Mouse (Mus musculus) thymus, postnatal 0 days (tissue): Measurements from ENCODE around the gene Krt18. TPM values are rescaled to one million over a fixed set of nuclear protein-coding genes. Genes with fewer than 3 reads are reported as not detected.
"Not testable (repeated sequence)": the region's sequence is repeated elsewhere in the genome, so short reads cannot be mapped to it uniquely, and the experiment has no call there.

Experiments used
- DNase-seq: peaks from one replicate; pipeline ENCODE4 v3.0.0-alpha.2; 2015; ENCODE audit warnings: low spot score
- polyA plus RNA-seq: library from polyadenylated mRNA; unstranded; fragments of >200 nt; fragmentation: Nextera tagmentation; extraction: Ambion mirVana; gene quantifications from 2 replicates; pipeline ENCODE4 v1.2.1, GENCODE M21; 2015

Gene Krt18
- polyA plus RNA-seq, 1 experiment from 2014 or later: 1,281 TPM

DNA sequence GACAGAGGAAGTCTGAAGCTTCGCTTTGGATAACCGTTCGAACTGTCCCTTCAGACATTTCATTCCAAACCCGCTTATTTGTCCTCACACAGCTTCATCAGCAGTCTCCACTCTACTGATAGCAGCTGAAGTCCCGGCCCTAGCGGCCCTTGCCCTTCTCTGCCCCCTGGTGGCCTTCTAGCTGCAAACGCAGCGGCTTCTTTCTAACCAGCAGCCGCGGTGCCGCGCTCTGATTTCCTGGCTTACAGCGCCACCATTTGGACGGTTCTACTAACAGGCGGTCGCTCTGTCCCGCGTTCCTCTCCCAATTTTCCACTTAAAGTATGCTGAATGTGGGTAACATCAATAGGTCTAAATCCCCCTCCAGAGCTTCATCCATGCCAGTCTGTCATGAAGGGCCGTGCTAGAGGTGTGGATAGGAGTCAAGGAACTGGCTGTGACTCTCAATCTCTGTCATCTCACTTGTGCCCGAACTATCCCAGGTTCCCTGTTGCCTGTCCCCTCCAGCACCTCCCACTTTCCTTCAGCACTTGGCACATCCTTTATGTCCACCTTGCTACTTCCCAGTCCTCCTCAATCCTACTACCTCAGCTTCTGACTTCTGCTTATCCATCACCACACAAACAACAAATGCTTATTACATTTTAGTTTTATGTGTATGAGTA, 37.8 kb downstream of the Krt18 start:
- peak; percentile 91 for DNase-seq

DNA sequence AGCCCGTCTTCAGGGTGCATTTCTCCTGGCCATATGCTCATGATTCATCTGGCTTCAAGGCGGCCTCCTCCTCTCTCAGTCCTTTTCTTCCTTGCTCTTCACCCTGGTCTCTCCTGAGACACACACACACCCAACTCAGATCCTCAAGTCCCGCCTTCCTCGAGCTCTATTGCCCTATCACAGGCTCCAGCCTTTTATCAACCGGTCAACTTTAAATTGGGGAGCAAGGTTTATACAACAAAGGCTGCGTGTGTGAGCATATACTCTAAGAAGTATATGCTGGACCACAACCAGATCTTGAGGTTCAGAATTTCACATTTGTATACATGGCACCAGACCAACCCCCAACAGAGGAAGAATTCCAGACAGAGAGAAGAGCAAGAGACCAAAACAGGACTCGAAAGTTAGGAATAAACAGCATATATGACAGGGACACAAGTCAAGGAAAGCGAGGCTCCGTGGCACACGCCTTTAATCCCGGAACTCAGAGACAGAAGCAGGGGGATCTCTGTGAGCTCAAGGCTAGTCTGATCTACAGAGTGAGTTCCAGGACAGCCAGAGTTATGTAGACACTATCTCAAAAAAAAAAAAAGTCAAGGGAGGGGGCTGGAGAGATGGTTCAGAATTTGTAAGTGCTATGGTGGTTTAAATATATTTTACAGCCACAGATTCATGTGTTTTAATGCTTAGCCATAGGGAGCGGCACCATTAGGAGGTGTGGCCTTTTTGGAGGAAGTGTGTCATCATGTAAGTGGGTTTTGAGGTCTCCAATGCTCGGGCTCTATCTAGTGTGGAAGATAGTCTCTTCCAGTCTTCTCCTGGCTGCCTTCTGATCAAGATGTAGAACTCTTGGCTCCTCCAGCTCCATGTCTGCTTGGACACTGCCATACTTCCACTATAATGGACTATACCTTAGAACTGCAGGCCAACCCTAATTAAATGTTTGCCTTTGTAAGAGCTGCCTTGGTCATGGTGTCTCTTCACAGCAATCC, 42.8 kb downstream of the Krt18 start:
- DNase-seq: no peak

DNA sequence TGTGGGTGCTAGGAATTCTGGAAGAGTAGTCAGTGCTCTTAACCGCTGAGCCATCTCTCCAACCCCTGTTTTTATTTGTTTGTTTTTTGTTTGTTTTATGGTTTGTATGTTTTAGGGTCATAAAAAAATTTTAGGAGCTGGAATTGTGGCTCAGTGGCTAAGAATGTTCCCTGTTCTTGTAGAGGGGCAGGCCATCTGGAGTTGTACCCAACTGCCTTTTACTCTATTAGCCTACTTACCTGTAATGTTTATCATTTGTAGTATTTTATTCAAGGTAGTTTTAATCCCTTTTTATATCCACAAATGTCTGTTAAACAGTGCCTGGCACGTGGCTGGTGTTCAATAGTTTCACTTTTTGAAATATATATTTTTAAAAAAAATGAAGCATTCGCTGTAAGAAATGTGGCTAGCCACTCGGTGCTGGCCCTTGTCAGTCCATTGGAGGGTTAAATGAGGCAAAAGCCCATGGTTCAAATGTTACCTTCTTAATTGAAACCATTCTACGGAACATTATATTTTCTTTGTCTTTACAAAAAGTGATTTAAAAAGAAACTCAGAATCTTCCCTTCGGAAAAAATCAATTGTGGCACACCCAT, 45.1 kb downstream of the Krt18 start:
- DNase-seq: no peak

DNA sequence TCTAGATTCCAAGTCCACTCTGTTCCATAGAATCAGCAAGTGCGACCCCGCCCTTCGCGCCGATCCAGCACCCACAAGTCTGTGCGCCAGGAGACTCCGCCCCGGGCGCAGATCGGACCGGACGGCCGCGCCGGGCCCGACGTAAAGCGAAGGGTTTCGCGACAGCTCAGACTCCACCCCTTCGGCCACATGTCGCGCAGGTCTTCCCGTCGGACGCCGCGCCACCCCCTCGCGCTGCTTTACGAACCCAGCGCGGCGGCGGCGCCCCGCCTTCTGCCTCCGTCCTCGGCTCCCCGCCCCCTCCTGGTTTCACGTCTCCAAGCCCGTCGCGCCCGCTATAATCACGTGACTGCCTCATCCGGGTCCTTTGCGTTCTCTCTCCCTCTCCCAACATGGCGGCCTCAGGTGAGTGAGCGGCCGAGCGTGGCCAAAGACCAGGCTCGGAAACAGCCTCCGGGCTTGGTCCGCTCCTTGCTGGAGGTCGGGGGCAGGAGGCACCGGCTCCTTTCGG, 45.6 kb downstream of the Krt18 start, which contains the start of gene Eif4b:
Gene Eif4b (plus strand): TSS at position 215 of the 511 bp plus-strand sequence.
- DNase-seq: peak; percentile 99

DNA sequence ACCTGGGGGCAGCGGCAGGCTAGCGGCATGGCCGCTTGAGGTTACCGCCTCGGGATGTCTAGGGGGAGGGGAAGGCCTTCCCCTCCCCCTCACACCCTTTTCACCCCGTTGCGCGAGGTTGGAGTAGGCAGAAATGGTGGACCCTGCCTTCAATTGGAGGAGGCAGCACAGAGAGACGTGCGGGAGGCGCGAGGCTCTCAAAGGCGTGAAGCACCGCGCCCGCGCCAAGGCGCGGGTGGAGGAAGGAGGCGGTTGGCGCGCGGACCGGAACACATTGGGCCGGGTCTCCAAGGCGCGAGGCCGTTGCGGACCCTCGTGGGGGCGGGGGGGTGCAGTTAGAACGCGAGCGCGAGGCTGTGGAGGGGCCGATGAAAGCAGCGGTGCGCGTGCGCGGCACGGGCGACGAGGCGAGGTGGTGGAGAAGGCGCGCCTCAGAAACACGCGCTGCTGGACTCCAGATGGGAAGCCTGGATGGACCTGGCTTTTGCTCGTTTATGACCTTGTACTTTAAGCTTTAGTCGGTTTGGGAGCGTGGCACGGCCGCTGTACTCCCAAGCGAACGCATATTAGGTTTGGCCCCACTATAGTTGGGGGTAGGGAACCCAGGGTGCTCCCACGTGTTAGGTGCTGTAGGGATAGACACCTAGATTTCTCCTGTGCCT, 46.2 kb downstream of the Krt18 start:
- DNase-seq: peak; percentile 60

DNA sequence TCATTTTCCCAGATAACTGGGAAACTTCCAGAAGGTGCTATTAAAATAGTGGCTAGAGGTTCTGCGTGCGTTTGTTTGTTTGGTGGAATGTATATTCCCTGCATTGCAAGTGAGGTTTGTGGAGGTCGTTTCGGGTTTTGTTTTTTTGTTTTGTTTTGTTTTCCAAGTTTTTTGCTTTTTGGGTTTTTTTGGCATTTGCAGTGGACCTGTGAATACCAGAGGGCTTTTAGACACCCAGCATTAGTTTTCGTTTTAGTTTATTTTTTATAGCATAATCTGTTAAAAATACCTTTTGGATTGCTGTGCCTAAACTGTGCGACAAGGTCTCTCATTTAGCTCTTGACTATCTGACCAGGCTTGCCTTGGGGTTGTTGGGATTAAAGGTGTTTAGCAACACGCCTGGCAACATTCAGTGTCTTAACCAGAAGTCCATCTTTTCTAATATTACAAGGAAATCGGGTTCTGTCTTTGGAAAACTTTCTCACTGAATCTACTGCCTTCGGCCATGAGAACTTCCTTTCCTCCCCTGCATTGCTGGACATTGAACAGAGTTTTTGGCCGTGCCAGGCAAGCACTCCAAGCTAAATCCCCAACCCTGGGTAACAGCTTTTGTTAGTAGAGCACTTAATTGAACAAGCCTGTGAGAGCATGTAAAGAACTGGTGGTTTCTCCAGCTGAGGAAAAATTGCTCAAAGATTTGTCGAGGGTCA, 47.1 kb downstream of the Krt18 start:
- no peak for DNase-seq

DNA sequence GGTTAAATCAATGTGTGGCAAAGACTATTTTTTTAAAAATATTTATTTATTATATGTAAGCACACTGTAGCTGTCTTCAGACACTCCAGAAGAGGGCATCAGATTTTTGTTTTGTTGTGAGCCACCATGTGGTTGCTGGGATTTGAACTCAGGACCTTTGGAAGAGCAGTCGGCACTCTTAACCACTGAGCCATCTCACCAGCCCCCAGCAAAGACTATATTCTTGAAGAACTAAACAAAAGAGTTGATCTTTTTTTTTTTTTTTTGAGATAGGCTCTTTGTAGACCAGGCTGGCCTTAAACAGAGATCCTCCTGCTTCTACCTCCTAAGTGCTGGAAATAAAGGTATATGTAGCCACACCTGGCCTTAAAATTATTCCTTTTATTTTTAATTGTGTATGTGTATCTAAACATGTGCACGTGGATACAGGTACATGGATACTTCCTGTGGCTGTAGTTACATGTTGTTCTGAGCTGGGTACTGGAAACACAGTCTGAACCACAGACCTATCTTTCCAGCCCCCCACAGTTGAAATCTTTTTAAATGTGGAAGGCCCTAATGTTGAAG, 49.2 kb downstream of the Krt18 start:
- no peak for DNase-seq

DNA sequence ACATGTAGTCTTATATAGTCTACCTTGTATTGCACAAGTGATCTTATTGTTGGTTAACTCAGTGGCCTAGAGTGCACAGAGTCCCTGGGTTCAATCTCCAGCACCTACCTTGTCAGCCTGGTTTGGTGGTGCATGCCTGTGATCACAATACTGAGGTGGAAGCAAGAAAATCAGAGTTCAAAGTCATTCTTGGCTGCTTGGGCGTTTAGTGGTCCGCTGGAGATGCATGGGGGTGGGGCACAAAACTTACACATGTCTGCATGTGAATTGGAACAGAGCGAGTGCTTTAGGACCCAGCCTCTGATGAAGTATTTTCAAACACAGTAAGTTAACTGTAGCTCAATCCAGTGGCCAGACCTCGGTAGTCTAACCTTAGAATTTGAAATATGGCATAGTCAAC, 51.2 kb downstream of the Krt18 start:
- no peak for DNase-seq

DNA sequence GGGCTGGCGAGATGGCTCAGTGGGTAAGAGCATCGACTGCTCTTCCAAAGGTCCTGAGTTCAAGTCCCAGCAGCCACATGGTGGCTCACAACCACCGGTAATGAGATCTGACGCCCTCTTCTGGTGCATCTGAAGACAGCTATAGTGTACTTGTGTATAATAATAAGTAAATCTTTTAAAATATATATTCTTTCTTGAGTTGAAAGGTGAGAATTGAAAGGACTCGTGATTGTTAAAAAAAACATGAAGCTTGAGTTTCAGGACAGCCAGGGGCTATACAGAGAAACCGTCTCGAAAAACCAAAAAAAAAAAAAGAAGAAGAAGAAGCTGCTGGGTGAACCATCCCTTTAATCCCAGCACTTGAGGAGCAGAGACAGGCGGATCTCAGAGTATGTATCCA, 51.9 kb downstream of the Krt18 start:
- DNase-seq: not testable (repeated sequence)

DNA sequence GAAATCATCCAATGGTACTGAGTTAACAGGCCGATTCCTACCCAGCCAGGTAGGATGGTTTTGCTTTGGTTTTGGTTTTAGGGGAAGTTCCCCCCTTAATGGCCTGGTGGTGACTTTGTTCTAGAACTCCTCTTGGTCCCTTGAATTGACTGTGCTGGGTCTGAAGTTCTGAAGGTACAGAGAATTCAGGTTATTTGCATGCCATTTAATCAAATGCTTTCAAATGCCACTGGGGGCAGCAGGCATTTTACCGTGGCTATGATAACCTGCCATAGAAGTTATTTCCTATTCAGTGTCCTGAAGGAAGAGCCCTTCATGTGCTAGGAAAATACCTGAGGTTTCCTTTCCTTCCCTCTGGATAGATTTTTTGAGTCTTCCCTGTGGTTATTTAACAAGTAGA, 52.4 kb downstream of the Krt18 start:
- no peak for DNase-seq

Other genes starting within 250 kb of the Krt18 start
- 0.50 and 0.61 TPM in 2 replicates for gene Krt72, start 241.7 kb upstream of the Krt18 start, polyA plus RNA-seq
- 0.42 and 0.60 TPM in 2 replicates for gene Krt73, start 225.8 kb upstream of the Krt18 start, polyA plus RNA-seq
- gene Krt2, start 210.0 kb upstream of the Krt18 start, polyA plus RNA-seq: 0.12 and 0.21 TPM in 2 replicates
- 0.45 and 0.65 TPM in 2 replicates for gene Krt1, start 177.4 kb upstream of the Krt18 start, polyA plus RNA-seq
- gene Krt77, start 158.5 kb upstream of the Krt18 start, polyA plus RNA-seq: 0.63 and 0.78 TPM in 2 replicates
- 0.51 and 0.74 TPM in 2 replicates for gene Krt76, start 135.3 kb upstream of the Krt18 start, polyA plus RNA-seq
- gene Krt4, start 103.4 kb upstream of the Krt18 start, polyA plus RNA-seq: 1.2 and 43.4 TPM in 2 replicates
- 0.71 and 0.74 TPM in 2 replicates for gene Krt79, start 87.9 kb upstream of the Krt18 start, polyA plus RNA-seq
- gene Krt78, start 73.9 kb upstream of the Krt18 start, polyA plus RNA-seq: 0.43 and 0.50 TPM in 2 replicates
- gene Krt8, start 23.7 kb upstream of the Krt18 start, polyA plus RNA-seq: 1,106 and 1,123 TPM in 2 replicates
- gene Eif4b, start 45.6 kb downstream of the Krt18 start, polyA plus RNA-seq: 93.3 and 103 TPM in 2 replicates
- gene Tns2, start 72.2 kb downstream of the Krt18 start, polyA plus RNA-seq: 4.4 and 5.2 TPM in 2 replicates
- 19.1 and 19.9 TPM in 2 replicates for gene Spryd3, start 108.1 kb downstream of the Krt18 start, polyA plus RNA-seq
- 6.8 and 7.5 TPM in 2 replicates for gene Igfbp6, start 116.2 kb downstream of the Krt18 start, polyA plus RNA-seq
- 1.0 and 1.1 TPM in 2 replicates for gene Soat2, start 122.3 kb downstream of the Krt18 start, polyA plus RNA-seq
- gene Zfp740, start 175.1 kb downstream of the Krt18 start, polyA plus RNA-seq: 48.8 and 64.9 TPM in 2 replicates
- 32.2 and 33.7 TPM in 2 replicates for gene Csad, start 176.5 kb downstream of the Krt18 start, polyA plus RNA-seq
- gene Itgb7, start 203.8 kb downstream of the Krt18 start, polyA plus RNA-seq: 65.6 and 68.7 TPM in 2 replicates
- 6.0 and 7.4 TPM in 2 replicates for gene Rarg, start 229.3 kb downstream of the Krt18 start, polyA plus RNA-seq
- gene Gm9918, start 242.4 kb downstream of the Krt18 start, polyA plus RNA-seq: 0.17 and 0.26 TPM in 2 replicates